Mouse (Mus musculus) hindbrain, embryonic 16.5 days (tissue): ENCODE results near the gene Abcc5. TPM values are rescaled to one million over a fixed set of nuclear protein-coding genes. Genes with fewer than 3 reads are reported as not detected.

Experiments used
- ATAC-seq: fragments of 200-750 bp; cut with Nextera tagmentation; 2 replicates; pipeline ENCODE4 v1.8.0; 2017; ENCODE audit warnings: moderate TSS enrichment, moderate library complexity
- H3K27ac ChIP-seq: fragments of 300-500 bp; sonication (generic); 2 replicates; pipeline ENCODE4 v1.5.1; 2014; ENCODE audit warnings: low read depth, mild to moderate bottlenecking, control low read depth, low read length, moderate library complexity
- H3K27me3 ChIP-seq: fragments of 300-500 bp; sonication (generic); replicated peaks from 2 replicates; pipeline ENCODE4 v1.6.1; 2014; ENCODE audit warnings: low read length; ENCODE audit not compliant: control insufficient read depth, insufficient read depth
- H3K36me3 ChIP-seq: fragments of 300-500 bp; sonication (generic); 2 replicates; pipeline ENCODE4 v1.6.1; 2014; ENCODE audit warnings: mild to moderate bottlenecking, low read length, moderate library complexity, mixed read lengths; ENCODE audit not compliant: control insufficient read depth, insufficient read depth
- H3K4me1 ChIP-seq: fragments of 300-500 bp; sonication (generic); 2 replicates; pipeline ENCODE4 v1.6.1; 2014; ENCODE audit warnings: low read depth, low read length; ENCODE audit not compliant: control insufficient read depth, insufficient read depth
- H3K4me2 ChIP-seq: fragments of 300-500 bp; sonication (generic); 2 replicates; pipeline ENCODE4 v1.6.1; 2014; ENCODE audit warnings: mild to moderate bottlenecking, low read length, control low read depth, moderate library complexity
- H3K4me3 ChIP-seq: fragments of 300-500 bp; sonication (generic); 2 replicates; pipeline ENCODE4 v1.5.1; 2014; ENCODE audit warnings: mild to moderate bottlenecking, low read length, control low read depth, moderate library complexity
- H3K9ac ChIP-seq: fragments of 300-500 bp; sonication (generic); 2 replicates; pipeline ENCODE4 v1.6.1; 2014; ENCODE audit warnings: low read depth, mild to moderate bottlenecking, control low read depth, low read length, moderate library complexity
- H3K9me3 ChIP-seq: fragments of 300-500 bp; sonication (generic); 2 replicates; pipeline ENCODE4 v1.6.1; 2014; ENCODE audit warnings: mild to moderate bottlenecking, low read length, moderate library complexity; ENCODE audit not compliant: control insufficient read depth
- WGBS: fragments of 180-500 bp; shearing (Covaris S2); extraction: QIAGEN DNeasy Blood & Tissue Kit; methylation state at CpG from one replicate; pipeline ENCODE4 v1.1.7; 2014; 5-methylcytosine and 5-hydroxymethylcytosine counted together
- polyA plus RNA-seq: library from polyadenylated mRNA; unstranded; fragments of >200 nt; fragmentation: Nextera tagmentation; extraction: Ambion mirVana; gene quantifications from 2 replicates; pipeline ENCODE4 v1.2.1, GENCODE M21; 2015

Abcc5 gene
- polyA plus RNA-seq, 1 experiment from 2014 or later: 123 TPM

DNA sequence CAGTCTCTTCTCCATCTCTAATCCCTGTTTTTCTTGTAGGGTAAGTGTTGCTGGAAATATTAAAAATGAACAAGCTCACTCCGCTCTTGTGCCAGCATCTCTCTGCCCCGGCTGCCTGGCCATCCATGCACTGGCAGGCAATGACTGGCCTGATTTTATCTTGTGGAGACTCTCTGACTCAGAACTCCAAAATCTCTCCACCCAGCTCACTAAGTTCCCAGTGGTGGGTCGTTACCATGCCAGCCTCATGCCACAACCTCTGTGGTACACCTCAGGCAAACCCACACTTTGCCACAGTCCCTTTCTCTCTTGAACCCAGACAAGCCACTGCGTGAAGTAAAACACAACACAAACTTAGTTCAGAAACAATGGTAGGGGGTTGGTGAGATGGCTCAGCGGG is 3.1 kb upstream of the Abcc5 start:
- no peak overlapping the region for H3K27ac ChIP-seq
- H3K4me2 ChIP-seq: no peak overlapping the region
- H3K36me3 ChIP-seq: no peaks in the 10 kb centered on the region
- 85% methylated on average over 5 of the region's 5 CpGs for WGBS
- H3K9ac ChIP-seq: no peak overlapping the region
- no peak for ATAC-seq
- no peaks in the 10 kb centered on the region for H3K27me3 ChIP-seq
- H3K4me1 ChIP-seq: peaks cover 11% of the 10 kb centered on the region
- H3K4me3 ChIP-seq: no peak overlapping the region
- no peaks in the 10 kb centered on the region for H3K9me3 ChIP-seq

DNA sequence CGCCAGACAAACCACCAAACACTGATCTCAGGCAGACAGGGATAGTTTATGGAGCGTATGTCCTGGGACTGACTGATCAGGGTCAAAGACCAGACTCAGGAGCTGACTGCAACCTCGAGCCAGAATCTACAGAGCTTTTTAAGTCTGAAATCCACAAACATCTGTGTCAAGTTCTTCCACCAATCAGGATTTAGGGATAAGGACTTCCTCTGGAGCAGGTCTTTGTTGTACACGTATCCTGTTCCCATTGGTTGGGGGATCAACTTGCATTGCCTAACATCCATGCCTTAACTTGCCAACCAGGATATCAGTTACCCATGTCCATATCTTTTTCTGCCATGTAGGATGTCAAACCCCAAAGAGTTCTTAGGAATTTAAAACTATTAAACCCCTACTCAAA is 1.4 kb upstream of the Abcc5 start:
- no peak for ATAC-seq
- no peaks in the 10 kb centered on the region for H3K36me3 ChIP-seq
- peaks cover 16% of the 10 kb centered on the region for H3K4me1 ChIP-seq
- no peaks in the 10 kb centered on the region for H3K27me3 ChIP-seq
- whole genome bisulfite sequencing: 87% methylated on average over 4 of the region's 4 CpGs
- no peaks in the 10 kb centered on the region for H3K9me3 ChIP-seq
- no peak overlapping the region for H3K9ac ChIP-seq
- H3K4me3 ChIP-seq: no peak overlapping the region
- no peak overlapping the region for H3K4me2 ChIP-seq
- H3K27ac ChIP-seq: no peak overlapping the region

DNA sequence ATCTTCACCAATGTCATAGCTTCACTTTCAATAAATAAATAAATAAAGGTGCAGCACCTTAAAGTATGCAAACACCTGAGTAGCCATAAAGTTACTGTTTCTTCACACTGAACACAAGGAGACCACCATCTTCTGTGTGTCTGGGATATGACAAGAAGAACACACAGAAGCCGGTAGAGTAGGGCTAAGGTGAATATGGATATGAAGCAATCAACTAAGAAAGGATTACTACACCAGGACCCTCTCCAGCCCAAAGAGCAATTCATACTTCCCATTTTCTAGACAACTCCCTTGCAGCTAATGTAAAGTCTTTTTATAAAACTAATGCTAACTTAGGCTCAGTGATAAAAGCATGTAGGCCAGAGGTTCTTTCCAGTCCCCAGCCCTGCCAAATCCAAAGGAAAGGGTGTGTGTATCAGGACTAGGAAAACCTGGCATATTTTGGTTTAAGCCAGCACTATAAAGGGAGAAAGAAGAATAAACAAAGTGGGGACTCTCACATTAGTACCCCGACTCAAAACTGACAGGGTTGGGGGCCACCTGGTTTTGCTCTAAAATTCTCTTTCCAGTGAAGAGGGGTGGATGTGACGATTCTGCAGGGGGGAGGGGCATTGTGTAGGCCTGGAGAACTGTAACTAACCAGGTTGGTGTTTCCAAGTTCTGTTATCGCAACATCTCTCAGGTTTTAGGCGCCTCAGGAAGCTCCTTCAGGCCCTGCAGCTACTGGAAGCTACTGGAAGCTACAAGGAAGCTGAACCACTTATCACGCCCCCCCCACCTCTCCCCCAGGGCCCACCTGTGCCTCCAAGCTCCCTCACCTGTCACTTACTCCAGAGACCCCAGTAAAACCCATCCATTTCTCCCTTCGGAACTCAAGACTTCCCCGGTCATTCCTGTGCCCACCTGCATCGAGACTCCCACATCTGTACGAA is 1.2 kb downstream of the Abcc5 start:
- Histone ChIP-seq H3K4me2 (peak overlapping the region; percentile 92), H3K27me3 (no peaks in the 10 kb centered on the region), H3K9ac (peak overlapping the region; percentile 87), H3K4me1 (peaks cover 16% of the 10 kb centered on the region), H3K36me3 (peaks cover 9% of the 10 kb centered on the region), H3K4me3 (peak overlapping the region; percentile 89), H3K27ac (peak overlapping the region; percentile 91; the same call in 1 of the 2 replicates), H3K9me3 (no peaks in the 10 kb centered on the region)
- ATAC-seq: peak; percentile 2; the same call in 1 of the 2 replicates
- WGBS: 54% methylated on average over 10 of the region's 10 CpGs

DNA sequence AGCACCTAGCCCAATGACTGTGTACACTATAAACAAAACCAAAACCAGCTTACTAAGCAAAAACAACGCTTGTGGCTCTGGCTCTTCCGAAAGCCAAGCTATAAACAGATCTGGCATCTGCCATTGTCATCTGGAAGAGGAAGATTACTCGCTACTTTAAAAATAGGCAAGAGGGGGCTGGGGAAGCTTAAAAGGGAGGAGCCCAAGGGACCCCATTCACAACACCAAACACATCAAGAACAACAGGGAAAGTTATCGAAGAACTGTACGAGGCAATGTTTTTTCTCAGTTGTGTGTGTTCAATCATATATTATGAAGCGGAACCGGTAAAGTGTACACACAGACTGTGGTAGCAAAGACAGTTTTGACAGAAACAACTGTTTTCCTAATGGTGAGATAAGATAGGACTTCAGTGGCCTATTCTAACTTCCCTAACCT is 1.9 kb downstream of the Abcc5 start:
- Histone ChIP-seq H3K27me3 (no peaks in the 10 kb centered on the region), H3K9ac (no peak overlapping the region), H3K27ac (no peak overlapping the region), H3K4me2 (peak overlapping the region; percentile 15; the same call in 1 of the 2 replicates), H3K4me3 (no peak overlapping the region), H3K36me3 (peaks cover 9% of the 10 kb centered on the region), H3K9me3 (no peaks in the 10 kb centered on the region), H3K4me1 (peaks cover 16% of the 10 kb centered on the region)
- WGBS: 85% methylated on average over 7 of the region's 7 CpGs
- ATAC-seq: no peak

DNA sequence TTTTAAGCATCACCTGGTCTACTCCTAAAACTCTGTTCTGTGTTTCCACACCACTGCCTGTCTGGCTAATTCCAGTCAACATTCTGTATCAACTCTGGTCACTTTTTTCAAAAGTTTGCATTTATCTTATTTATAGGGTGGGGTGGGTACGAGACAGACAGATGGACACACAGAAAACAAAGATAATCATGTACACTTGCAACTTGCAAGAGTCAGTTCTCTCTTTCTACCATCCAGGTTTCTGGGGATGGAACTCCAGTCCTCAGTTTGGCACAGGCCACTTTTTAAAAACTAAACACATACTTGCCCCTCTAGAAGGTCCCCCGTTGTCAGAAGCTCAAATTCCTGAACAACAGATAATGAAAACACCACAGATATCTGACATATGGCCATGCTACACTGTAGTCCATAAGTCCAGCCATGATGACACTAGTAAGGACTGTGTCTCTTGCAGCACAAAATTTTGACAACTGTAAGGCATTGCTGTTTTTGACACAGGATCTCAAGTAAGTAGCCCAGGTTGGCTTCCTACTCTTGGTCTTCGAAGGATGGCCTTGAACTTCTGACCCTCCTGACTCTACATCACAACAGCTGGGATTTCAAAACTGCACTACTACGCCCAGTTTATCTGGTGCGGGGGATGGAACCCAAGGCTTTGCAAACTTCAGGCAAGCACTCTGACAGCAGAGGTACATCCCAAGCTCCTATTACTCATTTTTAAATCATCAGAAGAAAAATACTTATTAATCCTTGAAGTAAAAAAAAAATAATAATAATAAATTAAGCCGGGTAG is 3.1 kb downstream of the Abcc5 start:
- no peak overlapping the region for H3K9ac ChIP-seq
- no peak overlapping the region for H3K4me3 ChIP-seq
- H3K4me2 ChIP-seq: no peak overlapping the region
- 91% methylated on average over 6 of the region's 6 CpGs for WGBS
- H3K4me1 ChIP-seq: peaks cover 16% of the 10 kb centered on the region
- ATAC-seq: no peak
- peaks cover 9% of the 10 kb centered on the region for H3K36me3 ChIP-seq
- no peaks in the 10 kb centered on the region for H3K9me3 ChIP-seq
- H3K27me3 ChIP-seq: no peaks in the 10 kb centered on the region
- H3K27ac ChIP-seq: no peak overlapping the region

DNA sequence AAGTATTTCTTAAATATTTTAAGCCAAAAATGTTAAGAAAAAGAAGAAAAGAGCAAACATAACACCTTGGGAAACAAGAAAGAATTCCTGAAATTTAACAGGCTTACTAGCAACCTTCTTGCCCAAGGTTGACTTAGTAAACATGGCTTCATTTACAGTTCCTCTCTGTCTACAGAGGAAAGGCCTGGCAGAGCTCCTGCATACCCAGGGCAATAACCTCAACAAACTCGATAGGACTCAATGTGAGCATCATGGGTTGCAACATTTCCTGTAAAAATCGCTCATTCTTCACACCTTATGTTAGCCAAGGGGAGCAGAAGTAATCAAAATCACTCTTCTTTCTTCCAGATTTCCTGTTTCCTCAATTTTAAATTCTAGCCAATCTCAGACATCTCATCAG is 8.1 kb downstream of the Abcc5 start:
- Histone ChIP-seq H3K4me2 (no peak overlapping the region), H3K9me3 (no peaks in the 10 kb centered on the region), H3K4me3 (no peak overlapping the region), H3K36me3 (peaks cover 9% of the 10 kb centered on the region), H3K9ac (no peak overlapping the region), H3K27ac (no peak overlapping the region), H3K27me3 (no peaks in the 10 kb centered on the region), H3K4me1 (no peaks in the 10 kb centered on the region; the same call in 1 of the 2 replicates)
- ATAC-seq: no peak
- WGBS: 93% methylated on average over 2 of the region's 2 CpGs

DNA sequence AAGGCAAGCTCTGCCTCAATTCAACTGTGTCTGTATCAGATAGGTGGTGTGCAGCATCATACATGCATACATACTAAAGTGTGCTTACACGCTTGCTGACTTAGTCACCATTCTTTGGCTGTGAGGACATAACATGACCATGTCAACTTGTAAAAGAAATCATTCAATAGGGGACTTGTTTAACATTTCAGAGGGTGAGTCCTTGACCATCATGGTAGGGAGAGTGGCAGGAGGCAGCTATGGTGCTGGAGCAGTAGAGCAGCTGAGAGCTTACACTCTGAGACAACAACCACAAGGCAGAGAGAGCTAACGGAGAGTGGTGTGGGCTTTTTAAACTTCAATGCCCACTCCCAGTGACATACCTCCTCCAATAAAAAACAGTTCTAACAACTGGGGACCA is 9.9 kb downstream of the Abcc5 start:
- Histone ChIP-seq H3K27me3 (no peaks in the 10 kb centered on the region), H3K36me3 (peaks cover 4% of the 10 kb centered on the region), H3K4me3 (no peak overlapping the region), H3K4me1 (no peaks in the 10 kb centered on the region), H3K4me2 (no peak overlapping the region), H3K27ac (no peak overlapping the region), H3K9me3 (no peaks in the 10 kb centered on the region), H3K9ac (no peak overlapping the region)
- 97% methylated on average over 2 of the region's 2 CpGs for WGBS
- ATAC-seq: no peak

DNA sequence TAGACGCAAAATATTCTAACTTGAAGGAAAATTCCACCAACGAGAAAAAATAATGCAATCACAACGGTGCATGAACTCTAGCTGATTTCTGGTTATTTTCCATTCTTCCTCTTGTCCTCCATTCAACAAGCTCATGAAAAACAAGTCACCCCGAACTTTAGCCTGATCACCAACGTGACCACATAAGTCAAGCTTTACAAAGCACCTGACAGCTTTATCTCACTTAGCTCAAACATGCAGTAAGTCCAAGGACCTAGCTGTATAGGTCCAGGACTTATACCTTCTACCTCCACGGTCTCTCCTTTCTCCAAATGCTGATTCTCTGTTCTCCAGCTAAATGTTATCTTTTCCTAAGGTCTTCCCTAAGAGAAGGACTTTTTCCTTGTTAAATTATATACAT is 10.4 kb downstream of the Abcc5 start:
- Histone ChIP-seq H3K9me3 (no peaks in the 10 kb centered on the region), H3K9ac (no peak overlapping the region), H3K36me3 (no peaks in the 10 kb centered on the region; the same call in 1 of the 2 replicates), H3K27ac (no peak overlapping the region), H3K4me2 (no peak overlapping the region), H3K4me1 (no peaks in the 10 kb centered on the region), H3K27me3 (no peaks in the 10 kb centered on the region), H3K4me3 (no peak overlapping the region)
- WGBS: 90% methylated on average over 6 of the region's 6 CpGs
- no peak for ATAC-seq

DNA sequence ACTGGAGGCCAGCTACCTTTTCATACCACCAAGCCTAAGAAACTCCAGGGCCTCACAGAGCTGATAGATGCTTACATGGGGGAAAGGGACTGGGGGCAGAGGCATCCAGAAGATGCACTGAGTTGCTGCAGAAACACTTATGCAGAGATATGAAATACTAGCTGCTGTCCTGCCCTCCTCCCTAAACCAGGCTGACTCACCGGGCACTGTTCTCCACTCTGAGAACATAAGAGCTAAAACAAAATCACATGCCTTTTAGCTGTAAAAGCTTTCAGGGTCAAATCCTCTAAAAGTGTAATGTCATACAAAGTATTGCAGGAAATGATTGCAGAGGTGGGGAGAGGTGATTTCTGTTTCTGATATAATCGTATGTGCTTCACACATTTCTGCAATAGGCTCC is 11.0 kb downstream of the Abcc5 start:
- Histone ChIP-seq H3K9me3 (no peaks in the 10 kb centered on the region), H3K4me3 (no peak overlapping the region), H3K36me3 (no peaks in the 10 kb centered on the region; the same call in 1 of the 2 replicates), H3K4me1 (no peaks in the 10 kb centered on the region), H3K4me2 (no peak overlapping the region), H3K27ac (no peak overlapping the region), H3K27me3 (no peaks in the 10 kb centered on the region), H3K9ac (no peak overlapping the region)
- WGBS: 95% methylated on average over 2 of the region's 2 CpGs
- ATAC-seq: no peak
